Mouse (Mus musculus): ENCODE results near the gene Pard3b.

GRCm38 (mm10) chr1:62094885-62095284, 456.3 kb downstream of the Pard3b start:
- no peak for TF ChIP-seq GATA1 (IDR thresholded peaks at IDR 0.05; ENCODE audit: borderline replicate concordance, low read length)
- TF ChIP-seq FLI1 (IDR thresholded peaks at IDR 0.05; ENCODE audit: low read length), result no peak

Data from megakaryocyte, embryonic 14.5 days (primary cell).